Mouse (Mus musculus): ENCODE measurements around the gene Lamtor1. TPM values are rescaled to one million over a fixed set of nuclear protein-coding genes. Genes with fewer than 3 reads are reported as not detected.
"Not testable (repeated sequence)": the region's sequence is repeated elsewhere in the genome, so short reads cannot be mapped to it uniquely, and the experiment has no call there.

The Lamtor1 gene
- total RNA-seq, 2 experiments from 2014 or later, result 104 to 108 TPM

DNA sequence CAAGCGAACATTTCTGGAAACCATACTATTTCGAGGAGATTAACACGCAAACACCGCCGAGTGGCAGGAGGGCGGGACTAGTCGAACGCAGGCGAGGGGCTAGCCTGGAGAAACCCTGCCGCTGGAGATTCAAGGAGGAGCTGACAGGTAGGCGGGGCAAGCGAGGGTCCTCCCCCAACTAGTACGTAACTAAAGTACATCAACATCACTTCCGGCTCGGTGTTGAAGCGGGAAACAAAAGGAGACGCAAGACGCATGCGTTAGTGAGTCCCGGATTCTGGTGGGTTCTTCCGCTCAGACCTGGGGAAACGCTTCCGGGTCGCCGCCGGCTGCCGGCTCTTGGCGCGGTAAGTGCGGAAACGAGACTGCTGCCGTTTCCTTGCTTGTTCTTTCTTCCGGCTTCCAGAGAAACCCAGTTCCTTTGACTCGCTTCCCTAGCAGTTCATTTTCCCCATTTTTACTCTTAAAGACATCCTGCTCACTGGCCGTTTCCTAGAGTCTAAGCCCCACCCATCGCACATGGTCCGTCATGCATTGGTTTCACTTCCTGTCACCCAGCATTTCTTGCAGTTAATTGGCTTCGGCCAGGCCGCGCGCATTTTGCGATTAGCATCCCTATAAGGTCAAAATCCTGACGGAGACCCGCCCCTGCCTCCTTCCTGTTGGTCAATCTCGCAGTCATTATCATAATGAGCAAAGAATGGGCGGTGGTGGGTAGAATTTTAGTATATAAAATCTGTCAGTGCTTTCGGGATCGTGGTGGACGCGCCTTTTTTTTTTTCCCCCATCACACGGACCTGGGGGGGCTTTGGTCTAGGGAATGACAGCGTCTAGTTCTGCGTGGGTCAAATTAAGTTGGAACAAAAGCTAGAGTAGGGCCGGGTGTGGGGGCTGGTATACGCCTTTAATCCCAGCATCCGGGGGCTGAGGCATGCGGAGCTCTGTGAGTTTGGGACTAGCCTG lies 9.3 kb upstream of the Lamtor1 start:
- peak; percentile 98 for DNase-seq (ENCODE audit: low spot score)

DNA sequence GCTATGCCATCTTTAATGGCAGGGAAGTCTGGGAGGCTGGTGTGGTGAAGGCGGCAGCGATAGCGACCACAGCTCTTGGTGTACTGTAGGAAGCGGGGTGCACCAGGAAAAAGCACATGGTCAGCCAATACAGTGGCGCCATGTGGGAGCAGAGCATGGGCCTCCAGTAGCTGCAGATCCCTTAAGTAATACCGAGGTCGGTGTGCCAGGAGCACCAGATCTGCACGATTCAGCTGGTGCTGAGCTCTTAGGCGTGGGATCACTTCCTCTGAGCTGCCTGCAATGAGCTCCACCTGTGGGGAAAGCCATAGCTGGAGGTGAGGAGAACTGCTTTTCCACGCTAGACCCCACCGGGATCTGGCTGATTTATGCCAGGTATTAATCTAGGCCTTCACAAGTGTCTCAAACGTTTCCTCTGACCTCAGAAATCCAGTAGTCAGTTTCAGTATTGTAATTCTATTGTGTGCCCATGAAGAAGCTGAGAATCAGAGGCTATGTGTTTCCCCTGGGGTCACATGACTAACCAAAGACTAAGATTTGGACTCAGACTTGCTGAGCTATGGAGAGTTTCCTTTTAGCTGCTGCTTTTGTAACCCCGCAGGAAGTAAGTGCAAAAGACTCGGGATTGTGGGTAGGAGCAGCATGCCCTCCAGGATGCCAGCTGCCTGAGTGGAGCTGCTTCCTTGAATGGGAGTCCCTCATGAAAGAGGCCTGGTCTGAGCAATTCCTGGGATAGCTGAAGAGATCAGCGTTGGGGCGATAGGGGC lies 5.2 kb upstream of the Lamtor1 start:
- DNase-seq (ENCODE audit: low spot score), result no peak

DNA sequence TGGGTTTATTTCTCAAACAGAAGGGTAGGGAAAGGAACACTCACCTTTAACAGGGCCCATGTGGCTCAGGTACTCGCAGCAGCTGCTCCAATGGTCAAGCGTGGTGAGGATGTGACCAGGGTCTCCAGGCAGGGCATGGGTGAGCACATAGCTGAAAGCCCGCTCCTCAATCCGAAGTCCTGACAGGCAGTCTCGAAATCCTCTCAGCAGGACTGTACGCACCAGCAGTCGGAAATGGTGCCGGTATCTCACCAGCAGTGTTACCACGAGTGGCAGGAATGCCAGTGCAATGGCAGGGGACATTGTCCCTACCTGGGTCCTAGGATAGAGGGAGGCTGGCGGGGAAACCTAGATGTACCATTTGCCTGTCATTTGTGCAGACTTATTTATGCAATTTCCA lies 3.7 kb upstream of the Lamtor1 start:
- DNase-seq (ENCODE audit: low spot score), result no peak

DNA sequence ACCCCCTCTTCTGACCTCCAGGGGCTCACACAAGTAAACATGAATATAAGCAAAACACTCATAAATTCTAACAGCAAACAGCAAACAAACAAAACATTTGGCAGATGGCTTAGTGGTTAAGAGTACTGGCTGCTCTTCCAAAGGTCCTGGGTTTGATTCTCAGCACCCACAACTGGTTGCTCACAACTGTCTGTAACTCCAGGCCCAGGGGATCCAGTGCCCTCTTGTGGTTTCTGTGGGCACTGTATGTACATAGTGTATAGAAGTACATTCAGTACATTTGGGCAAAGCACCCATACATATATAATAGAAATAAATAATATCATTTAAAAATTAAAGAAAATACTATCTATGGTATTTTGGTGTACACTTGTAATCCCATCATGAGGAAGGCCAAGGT lies 2.9 kb upstream of the Lamtor1 start:
- no peak for DNase-seq (ENCODE audit: low spot score)

DNA sequence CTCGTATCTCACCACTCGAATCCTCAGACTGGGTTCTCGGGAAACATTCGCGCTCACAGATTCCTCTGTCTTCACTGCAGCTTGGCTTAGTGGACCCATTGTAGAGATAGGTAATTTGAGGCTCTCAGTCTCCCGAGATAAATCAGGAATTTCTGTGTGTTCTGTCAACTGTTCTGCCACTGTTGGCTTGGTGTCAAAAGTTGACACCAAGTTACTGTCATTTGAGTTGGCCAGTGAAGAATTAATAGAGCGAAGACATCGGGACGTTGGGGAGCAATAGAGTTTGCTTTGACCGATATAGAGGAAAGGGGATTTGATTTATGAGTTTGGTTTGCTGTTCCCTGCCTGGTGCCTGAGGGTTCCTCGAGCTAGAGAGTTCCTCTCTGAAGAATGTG lies 580 bp downstream of the Lamtor1 start, which contains the start of gene Tomt:
Gene Tomt, minus strand, starts transcription at position 73 of the 395 bp plus-strand sequence.
- no peak for DNase-seq (ENCODE audit: low spot score)

DNA sequence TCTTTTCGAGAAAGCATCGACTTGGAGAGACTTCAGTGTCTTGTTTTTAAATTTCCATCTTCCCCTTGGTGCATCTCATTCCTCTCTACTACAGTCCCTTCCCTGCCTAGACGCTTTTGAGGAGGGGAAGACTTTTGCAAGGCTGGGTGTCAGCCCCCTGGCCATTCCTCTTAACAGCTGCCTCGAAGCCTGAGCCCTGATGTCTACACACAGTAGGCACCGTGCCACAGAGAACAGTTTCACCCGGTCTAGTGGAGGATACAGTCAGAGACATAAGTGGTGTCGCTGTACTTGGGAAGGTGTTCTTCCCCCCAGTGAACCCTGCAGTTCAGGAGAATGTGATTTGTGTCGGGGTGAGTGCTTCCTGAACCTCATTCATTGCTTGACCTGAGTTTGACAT lies 992 bp downstream of the Lamtor1 start:
- no peak for DNase-seq (ENCODE audit: low spot score)

DNA sequence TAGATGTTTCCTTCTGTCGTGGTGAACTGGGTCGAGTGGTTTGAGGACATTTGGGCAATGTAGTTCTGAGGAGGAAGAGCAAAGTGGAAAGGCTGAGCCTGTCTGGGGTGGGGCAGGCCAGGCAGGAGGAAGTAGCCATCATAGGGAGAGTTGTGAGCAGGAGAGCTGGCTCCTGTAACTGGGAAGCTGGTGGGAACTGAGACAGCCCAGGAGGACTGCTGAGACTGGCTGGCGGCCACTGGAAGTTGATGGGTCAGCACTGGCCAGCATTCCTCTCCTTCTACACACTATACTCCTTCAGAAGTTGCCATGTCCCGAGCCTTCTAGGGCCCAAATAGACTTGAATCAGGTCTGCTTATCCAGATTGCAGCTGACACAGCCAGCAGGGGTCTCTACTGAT lies 2.7 kb downstream of the Lamtor1 start:
- DNase-seq (ENCODE audit: low spot score), result peak; percentile 64

DNA sequence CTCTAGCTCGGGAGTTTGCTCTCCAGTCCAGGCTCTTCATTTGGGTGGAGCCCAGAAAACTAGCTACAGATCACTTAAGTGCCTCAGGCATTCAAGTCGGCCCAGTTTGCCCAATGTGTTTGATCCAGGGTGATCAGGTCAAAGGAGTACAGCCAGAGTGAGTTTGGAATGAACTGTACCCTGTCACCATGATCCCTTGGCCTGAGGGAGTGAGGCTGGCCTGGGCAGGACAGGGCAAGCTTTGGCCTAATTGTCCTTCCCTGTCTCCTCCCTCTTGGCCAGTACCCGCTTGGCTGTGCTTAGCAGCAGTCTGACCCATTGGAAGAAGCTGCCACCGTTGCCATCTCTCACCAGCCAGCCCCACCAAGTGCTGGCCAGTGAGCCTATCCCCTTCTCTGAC lies 4.4 kb downstream of the Lamtor1 start:
- DNase-seq (ENCODE audit: low spot score), result peak; percentile 72

DNA sequence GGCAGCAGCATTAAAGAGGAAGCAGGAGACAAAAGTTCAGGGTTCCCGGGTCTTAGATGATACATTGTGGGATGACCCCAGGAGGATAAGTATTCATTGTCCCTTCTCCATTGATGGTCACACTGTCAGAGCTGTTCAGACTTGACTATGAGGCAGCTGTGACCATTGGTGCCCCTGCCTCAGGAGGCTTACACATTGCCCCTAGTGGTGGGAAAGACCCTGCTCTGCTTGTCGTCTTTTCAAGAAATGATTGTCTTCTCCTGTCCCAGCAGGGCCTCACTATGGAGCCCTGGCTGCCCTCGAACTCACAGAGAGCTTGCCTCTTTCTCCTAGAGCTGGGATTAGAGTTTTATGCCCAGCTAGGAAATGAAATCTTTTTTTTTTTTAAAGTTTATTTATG lies 6.3 kb downstream of the Lamtor1 start:
- DNase-seq (ENCODE audit: low spot score), result no peak

DNA sequence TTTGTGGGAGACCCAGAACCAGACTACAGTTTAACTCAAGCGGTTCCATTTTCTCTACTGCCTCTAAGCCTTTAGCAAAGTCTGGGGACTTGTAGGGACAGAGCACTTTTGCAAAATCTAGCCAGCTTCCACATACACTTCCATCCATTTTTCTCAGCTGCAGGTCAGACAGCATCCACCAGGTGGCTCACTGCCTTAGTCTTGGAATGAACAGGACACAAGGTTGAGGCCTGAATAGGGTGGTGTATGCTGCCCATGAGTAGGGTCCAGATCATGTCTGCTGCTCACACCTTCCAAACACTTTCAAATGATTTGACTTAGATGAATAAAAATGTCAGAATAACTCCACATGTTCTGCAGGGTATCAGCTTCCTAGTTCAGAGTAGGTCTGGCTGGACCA lies 12.4 kb downstream of the Lamtor1 start:
- DNase-seq (ENCODE audit: low spot score), result peak; percentile 53

DNA sequence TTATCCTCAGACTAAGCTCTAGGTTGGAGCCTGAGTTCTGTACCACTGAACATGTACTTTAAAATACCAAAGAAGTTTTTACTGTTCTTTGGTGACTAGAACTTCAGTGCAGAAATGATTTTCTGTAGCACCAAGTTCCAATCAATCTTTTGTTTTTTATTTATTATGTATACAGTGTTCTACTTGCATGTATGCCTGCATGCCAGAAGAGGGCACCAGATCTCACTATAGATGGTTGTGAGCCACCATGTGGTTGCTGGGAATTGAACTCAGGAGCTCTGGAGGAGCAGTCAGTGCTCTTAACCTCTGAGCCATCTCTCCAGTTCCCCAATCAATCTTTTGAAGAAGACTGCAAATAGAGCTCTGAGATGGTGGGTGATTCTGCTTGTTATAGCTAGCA lies 20.2 kb downstream of the Lamtor1 start:
- DNase-seq (ENCODE audit: low spot score), result not testable (repeated sequence)

DNA sequence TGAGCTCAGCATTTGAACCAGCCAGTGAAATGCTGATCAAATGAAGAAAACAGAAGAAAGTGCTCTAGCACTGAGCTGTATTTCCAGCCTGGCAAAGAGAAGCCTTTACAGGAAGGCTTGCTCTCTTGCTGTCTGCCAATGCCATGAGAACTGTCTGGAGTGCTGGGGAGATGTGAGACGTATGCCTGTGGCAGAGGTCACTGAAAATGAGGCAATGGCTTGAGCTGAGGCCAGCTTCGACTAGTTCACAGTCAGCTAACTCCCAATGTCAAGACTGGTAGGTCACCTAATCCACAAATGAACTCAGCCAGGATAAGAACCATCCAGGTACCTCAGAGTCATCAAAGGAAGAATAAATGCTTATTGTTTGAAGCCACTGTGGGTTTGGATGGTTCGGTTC lies 22.4 kb downstream of the Lamtor1 start:
- DNase-seq (ENCODE audit: low spot score), result peak; percentile 30

DNA sequence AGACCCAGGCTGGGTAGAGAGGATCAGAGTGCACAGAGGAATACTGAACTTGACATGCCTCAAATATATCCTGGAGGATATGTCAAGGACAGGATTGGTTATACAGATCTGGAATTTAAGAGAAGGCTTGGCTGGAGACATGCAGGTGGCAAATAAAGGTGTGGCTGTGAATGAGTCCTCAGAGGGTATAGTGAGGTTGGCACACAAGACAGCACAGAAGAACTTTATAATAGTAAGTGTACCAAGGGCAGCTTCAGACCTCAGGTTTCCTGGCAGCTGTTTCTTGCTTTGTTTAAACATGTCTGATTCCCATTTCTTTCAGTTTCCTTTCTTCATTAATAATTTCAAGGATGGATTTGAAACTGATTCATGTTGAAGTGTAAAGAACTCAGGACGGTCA lies 26.8 kb downstream of the Lamtor1 start:
- DNase-seq (ENCODE audit: low spot score), result no peak

DNA sequence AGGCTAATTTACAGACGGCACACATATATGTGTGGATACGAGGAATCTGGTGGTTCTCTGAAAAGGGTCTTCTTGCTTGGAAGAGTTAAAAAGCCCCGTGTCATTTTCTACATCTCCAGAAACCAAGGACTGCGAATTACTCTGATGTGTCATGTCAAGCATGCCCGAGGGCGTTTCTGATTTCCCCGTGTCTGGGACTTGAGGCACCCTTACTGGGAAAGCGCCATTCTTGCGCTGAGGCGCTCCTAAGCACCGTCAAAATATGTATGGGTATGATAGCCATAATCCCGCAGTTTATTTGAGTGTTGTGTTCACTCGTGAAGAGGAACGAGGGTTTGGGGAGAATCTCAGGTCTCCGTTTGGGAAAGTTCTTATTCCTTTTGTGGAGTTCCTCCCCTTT lies 27.6 kb downstream of the Lamtor1 start:
- DNase-seq (ENCODE audit: low spot score), result no peak

DNA sequence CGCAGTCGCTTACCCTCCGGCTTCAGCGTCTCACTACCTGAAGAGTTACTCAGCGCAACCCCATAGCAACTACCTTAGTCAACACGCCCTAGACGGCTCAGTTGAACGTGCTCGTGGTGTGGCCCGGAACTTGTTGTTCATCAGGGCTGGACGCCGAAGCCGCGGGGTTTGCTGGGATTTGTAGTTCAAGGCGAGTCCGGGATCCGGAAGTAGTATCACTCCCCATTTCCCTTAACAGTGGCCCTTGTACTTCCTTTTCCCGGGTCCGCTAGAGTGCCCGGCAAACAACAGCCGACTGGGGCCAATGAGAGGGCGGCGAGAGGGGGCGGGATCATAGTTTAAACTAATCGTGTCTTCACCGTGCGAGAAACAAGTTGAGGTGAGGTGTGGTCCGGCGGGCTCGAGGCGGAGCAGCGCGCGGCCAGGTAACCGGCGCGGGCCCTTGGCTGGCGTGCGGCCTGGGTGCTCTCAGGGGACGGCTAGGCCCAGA lies 28.1 kb downstream of the Lamtor1 start, which contains the start of the genes Lrrc51 and Numa1:
Gene Lrrc51, minus strand, starts transcription at position 145 of the 490 bp plus-strand sequence.
Gene Numa1, plus strand, starts transcription at position 361 of the 490 bp plus-strand sequence.
- DNase-seq (ENCODE audit: low spot score), result peak; percentile 98

DNA sequence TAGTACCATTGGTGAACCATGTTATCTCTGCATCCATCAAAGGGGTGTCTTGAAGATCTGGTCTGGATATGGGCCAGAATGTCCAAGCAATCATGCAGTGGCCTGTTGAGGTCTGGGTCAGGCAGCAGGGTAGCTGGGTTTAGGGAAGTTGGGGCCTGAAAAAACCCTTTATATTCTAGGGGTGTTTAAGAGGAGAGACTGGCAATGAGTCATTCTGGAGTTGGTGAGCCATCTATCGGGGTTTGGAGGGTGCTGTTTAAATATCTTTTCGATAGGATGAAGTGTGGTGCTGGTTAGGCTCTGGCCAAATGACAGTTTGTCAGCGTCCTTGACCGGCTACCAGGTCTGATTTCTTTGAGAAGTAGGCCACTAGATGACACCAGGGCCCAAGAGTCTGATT lies 30.3 kb downstream of the Lamtor1 start:
- DNase-seq (ENCODE audit: low spot score), result no peak

DNA sequence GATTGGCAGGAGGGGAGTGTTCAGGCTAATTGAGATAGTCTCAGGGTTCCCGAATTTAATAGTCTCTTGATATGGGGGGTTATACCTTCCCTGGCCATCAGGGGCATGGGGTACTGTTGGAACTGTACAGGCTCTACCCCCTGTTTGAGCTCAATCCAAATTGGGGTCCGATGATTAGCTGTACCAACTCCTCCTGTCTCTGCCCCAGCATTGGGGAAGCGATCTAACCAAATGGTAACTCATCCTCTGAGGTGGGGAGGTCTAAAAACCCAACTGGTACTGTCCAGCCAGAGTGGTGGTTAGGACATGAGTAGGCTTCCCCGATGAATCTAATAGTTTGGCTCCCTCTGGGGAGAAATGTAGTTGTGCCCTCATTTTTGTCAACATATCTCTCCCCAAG lies 31.3 kb downstream of the Lamtor1 start:
- no peak for DNase-seq (ENCODE audit: low spot score)

DNA sequence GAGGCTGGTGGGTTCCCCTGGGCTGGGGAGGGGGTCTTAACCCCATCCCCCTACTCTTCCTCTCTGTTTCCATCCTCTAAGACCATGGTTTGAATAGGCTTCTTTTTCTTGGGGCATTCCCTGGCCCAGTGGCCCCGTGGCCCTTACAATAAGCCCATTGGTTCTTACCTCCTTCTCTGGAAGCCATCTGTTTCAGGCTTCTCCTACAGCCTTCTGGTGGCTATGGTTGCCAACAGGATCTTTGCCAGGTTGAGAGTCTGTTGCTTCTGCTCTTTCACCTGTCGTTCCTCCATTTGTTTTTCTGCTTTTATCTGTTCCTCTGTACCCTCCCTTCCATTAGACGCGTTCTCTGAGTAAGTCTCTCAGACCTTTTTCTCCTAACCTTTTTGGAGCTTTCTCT lies 31.9 kb downstream of the Lamtor1 start:
- no peak for DNase-seq (ENCODE audit: low spot score)

DNA sequence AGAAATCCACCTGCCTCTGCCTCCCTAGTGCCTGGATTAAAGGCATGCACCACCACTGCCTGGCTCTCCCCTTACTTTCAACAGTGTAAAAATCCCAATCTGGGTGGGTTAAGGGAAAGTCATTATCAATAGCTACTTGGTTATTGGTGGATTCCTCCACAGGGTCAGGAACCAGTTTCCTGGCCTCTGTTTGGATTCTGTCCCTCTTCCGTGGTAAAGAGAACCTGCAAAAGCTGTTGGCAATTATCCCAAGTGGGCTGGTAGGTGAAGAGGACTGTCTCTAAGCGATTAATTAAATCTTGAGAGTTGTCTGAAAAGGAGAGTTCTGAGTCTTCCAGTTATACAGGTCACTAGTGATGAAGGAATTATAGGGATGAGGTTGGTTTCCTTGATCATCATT lies 32.6 kb downstream of the Lamtor1 start:
- no peak for DNase-seq (ENCODE audit: low spot score)

DNA sequence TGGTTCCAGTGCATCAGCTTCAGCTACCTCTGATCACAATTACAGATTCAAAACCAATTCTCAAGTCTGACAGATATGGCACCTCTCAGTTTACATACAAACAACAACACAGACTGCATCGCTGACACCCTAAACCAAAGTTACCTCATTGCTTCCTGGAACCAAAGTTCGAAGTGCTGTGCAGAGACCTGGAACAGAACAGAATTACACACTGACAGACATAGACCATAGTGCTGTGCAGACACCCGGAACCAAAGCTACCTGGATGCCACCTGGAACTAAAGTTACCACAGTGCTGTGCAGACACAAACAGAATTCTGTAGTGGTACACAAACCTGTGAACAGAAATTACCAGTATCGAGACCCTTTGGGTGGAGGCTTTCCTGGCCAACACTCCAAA lies 34.1 kb downstream of the Lamtor1 start:
- DNase-seq (ENCODE audit: low spot score), result no peak

DNA sequence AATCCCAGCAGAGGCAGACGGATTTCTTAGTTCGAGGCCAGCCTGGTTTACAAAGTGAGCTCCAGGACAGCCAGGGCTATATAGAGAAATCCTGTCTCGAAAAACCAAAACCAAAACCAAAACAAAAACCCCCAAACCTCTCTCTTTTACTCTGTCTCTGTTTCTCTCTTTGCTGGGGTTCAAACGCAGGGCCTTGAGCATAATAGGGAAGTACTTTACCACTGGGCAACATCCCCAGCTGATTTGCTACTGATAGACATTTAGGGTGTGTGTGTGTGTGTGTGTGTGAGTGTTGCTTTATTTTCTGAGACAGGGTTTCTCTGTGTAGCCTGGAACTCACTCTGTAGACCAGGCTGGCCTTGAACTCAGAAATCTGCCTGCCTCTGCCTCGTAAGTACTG lies 43.3 kb downstream of the Lamtor1 start:
- not testable (repeated sequence) for DNase-seq (ENCODE audit: low spot score)

DNA sequence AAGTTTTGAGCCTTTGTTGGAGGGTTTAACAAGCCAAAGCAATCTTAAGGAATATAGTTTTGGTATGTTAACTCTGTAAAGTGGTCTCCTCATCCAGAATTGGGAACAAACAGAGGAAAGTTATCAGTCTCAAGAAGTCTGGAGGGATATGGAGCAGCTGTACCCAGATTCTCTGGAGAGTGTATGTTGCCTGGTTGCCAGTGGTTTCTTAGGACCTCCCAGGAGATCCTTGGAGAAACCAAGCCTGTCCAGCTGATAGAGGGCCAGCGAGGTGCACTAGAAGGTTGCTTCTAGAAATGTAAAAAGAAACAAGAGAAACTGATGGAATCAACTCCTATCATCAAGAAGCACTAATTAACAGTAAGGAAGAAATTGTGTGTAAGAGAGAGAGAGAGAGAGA lies 45.9 kb downstream of the Lamtor1 start:
- no peak for DNase-seq (ENCODE audit: low spot score)

All from gastrocnemius, adult 18-20 months (tissue).